Mouse (Mus musculus) brain, embryonic 14.5 days (tissue): ENCODE measurements around the gene Scyl1. TPM values are rescaled to one million over a fixed set of nuclear protein-coding genes. Genes with fewer than 3 reads are reported as not detected.

Experiments
- DNase-seq: peaks from one replicate; pipeline ENCODE4 v3.0.0-alpha.2; 2011; ENCODE audit warnings: low read depth
- CTCF ChIP-seq: fragments of 200-500 bp; IDR thresholded peaks from 2 replicates; pipeline ENCODE4 v1.5.1; 2012; ENCODE audit warnings: inconsistent platforms, mild to moderate bottlenecking, moderate library complexity, borderline replicate concordance; ENCODE audit not compliant: insufficient read depth, insufficient read length; ENCODE audit errors: extremely low read depth
- POLR2A ChIP-seq: fragments of 200-500 bp; IDR thresholded peaks from 2 replicates; pipeline ENCODE4 v1.6.1; 2012; ENCODE audit warnings: mild to moderate bottlenecking, inconsistent platforms, borderline replicate concordance; ENCODE audit not compliant: poor library complexity, insufficient read depth, insufficient read length, severe bottlenecking; ENCODE audit errors: extremely low read depth
- polyA plus RNA-seq: library from polyadenylated mRNA; depleted of rRNA; stranded (reverse); fragments of >200 nt; gene quantifications from 2 replicates; pipeline ENCODE4 v1.2.3, GENCODE M21; 2012; rRNA removed

Scyl1 gene
- polyA plus RNA-seq, 1 experiment = 130 TPM

GRCm38 (mm10) chr19:5711218-5711617, 60.0 kb downstream of the Scyl1 start:
- peak; percentile 75 for DNase-seq
- TF ChIP-seq CTCF = peak; percentile 75; the same call in 1 of the 2 replicates
- TF ChIP-seq POLR2A = no peak

DNA sequence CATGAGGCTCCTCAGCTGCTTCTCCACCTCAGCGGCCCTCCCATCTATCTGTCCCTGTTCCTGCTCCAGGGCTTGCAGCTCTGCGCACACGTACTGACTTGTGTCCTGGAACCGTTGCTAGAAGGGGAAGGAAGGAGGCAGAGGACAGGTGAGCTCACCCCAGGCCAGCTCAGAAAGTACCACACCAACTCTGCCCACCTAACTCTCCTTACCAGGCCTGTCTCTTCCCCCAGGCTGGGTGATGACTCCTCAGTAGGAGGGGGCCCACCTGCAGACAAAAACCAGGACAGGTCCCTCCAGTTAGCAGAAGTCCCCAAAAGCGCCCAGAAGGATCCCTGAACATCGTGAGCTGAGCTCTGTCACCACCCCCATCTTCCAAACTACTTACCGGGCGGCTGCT, 60.6 kb downstream of the Scyl1 start:
- DNase-seq = no peak
- TF ChIP-seq POLR2A (no peak), CTCF (no peak)

- no peak for DNase-seq
Observed at GRCm38 (mm10) chr19:5710068-5710467, 61.2 kb downstream of the Scyl1 start.

More at GRCm38 (mm10) chr19:5710068-5710467, 61.2 kb downstream of the Scyl1 start:
- no peak for TF ChIP-seq CTCF
- no peak for TF ChIP-seq POLR2A

Other genes starting within 250 kb of the Scyl1 start
- 0.31 and 0.42 TPM in 2 replicates for gene Ovol1, start 210.8 kb downstream of the Scyl1 start, polyA plus RNA-seq
- 2.6 and 4.5 TPM in 2 replicates for gene Ap5b1, start 203.4 kb downstream of the Scyl1 start, polyA plus RNA-seq
- 62.0 and 111 TPM in 2 replicates for gene Rnaseh2c, start 169.5 kb downstream of the Scyl1 start, polyA plus RNA-seq
- 163 and 181 TPM in 2 replicates for gene Kat5, start 161.2 kb downstream of the Scyl1 start, polyA plus RNA-seq
- 44.7 and 47.0 TPM in 2 replicates for gene Rela, start 133.9 kb downstream of the Scyl1 start, polyA plus RNA-seq
- gene Sipa1, start 107.7 kb downstream of the Scyl1 start, polyA plus RNA-seq = 30.8 and 32.5 TPM in 2 replicates
- gene Map3k11, start 82.7 kb downstream of the Scyl1 start, polyA plus RNA-seq = 21.6 and 22.9 TPM in 2 replicates
- gene Pcnx3, start 82.5 kb downstream of the Scyl1 start, polyA plus RNA-seq = 95.9 and 120 TPM in 2 replicates
- 0.13 TPM in 1 of 2 replicates, not detected in the other for gene Kcnk7, start 67.1 kb downstream of the Scyl1 start, polyA plus RNA-seq
- 18.3 and 20.4 TPM in 2 replicates for gene Ehbp1l1, start 45.1 kb downstream of the Scyl1 start, polyA plus RNA-seq
- 258 and 404 TPM in 2 replicates for gene Fam89b, start 41.8 kb downstream of the Scyl1 start, polyA plus RNA-seq
- gene Ltbp3, start 30.5 kb downstream of the Scyl1 start, polyA plus RNA-seq = 52.1 and 70.3 TPM in 2 replicates
- gene Frmd8, start 103.9 kb upstream of the Scyl1 start, polyA plus RNA-seq = 18.9 and 21.3 TPM in 2 replicates
- 2.6 and 3.5 TPM in 2 replicates for gene Slc25a45, start 106.4 kb upstream of the Scyl1 start, polyA plus RNA-seq
- gene Tigd3, start 122.7 kb upstream of the Scyl1 start, polyA plus RNA-seq = 15.2 and 15.5 TPM in 2 replicates
- 180 and 231 TPM in 2 replicates for gene Dpf2, start 141.6 kb upstream of the Scyl1 start, polyA plus RNA-seq
- gene Cdc42ep2, start 153.4 kb upstream of the Scyl1 start, polyA plus RNA-seq = 11.7 and 13.7 TPM in 2 replicates
- 33.8 and 56.9 TPM in 2 replicates for gene Pola2, start 192.8 kb upstream of the Scyl1 start, polyA plus RNA-seq
- gene Slc22a20, start 214.7 kb upstream of the Scyl1 start, polyA plus RNA-seq = not detected in 2 replicates
- gene Capn1, start 244.5 kb upstream of the Scyl1 start, polyA plus RNA-seq = 5.2 and 7.6 TPM in 2 replicates